Mouse (Mus musculus): Measurements from ENCODE around the gene Fxyd7.

Gene Fxyd7

DNA sequence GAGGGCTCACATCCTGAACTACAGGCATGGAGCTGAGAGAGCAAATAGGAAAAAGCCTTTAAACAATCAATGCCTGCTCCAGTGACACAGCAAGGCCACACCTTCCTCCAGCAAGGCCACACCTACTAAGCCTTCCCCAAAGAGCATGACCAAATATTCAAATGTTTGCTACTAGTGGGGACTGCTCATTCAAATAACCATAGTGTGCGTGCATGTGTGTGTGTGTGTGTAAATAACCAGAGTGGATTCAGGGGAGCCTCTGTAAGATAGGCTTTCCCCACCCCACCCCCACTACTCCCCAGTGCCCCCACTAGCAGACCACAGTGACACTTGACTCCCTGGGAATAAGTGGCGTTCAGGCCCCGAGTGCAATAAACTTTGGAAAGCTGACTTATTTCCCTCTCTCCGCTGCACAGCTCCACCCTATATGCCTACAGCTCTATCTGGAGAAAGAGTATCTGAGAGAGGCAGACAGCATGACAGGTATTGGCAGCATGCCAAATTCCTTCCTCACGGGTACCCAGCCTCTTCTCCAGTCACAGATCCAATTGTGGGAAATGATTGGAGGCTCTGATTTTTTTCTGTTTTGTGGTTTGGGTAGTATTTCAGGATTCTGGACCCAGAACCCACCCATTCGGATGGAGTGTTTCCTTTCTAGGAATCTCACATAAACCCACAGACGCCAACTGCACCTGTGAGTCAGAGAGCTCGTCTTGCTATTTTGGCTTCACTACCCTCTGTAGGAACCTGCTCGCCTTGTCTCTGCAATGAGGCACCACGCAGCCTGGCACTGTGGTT, 34.0 kb downstream of the Fxyd7 start:
- ATAC-seq (ENCODE audit: insufficient number of reproducible peaks, low FRiP score, low TSS enrichment): no peak

- no peak for ATAC-seq (ENCODE audit: insufficient number of reproducible peaks, low FRiP score, low TSS enrichment)
These were observed 38.3 kb downstream of the Fxyd7 start for GRCm38 (mm10) chr7:31012971-31013370.

- no peak for ATAC-seq (ENCODE audit: insufficient number of reproducible peaks, low FRiP score, low TSS enrichment)
These were observed 42.4 kb downstream of the Fxyd7 start for GRCm38 (mm10) chr7:31008889-31009288.

DNA sequence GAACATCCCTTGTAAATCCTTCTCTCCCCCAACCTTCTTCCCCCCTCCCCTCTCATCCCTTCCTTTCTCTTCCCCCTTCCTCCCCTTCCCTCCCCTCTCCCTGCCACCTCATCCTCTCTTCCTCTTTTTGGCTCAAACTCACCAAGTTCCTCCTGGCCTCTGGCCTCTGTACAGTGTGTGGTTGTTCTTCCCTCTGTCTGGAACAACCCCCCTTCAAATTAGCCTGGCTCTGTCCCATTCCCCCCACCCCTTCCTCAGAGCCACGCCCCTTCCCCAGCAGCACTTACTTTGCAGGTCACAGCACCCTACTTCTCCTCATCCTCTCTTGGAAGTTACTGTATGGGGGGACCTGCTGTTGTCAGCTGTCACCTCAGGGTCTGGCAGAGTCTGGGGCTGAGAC, 43.1 kb downstream of the Fxyd7 start:
- ATAC-seq (ENCODE audit: insufficient number of reproducible peaks, low FRiP score, low TSS enrichment): no peak

DNA sequence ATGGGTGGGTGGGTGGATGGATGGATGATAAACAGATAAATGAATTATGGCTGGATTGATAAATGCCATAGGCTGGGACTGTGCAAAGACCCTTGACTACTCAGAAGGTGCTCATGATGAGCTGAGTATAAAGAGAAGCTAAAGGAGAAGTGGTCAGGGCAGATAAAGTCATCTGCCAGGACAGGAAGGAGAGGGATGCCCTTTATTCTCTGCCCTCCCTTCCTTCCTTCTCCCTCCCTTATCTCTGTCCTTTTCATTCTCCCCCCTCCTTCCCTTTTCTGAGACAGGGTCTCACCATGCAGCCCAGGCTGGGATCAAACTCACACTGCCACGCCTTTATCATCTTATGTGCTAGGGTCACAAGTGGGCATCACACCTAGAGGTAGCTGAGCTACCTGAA, 43.5 kb downstream of the Fxyd7 start:
- ATAC-seq (ENCODE audit: insufficient number of reproducible peaks, low FRiP score, low TSS enrichment): no peak

GRCm38 (mm10) chr7:31002650-31003049, 48.6 kb downstream of the Fxyd7 start:
- no peak for ATAC-seq (ENCODE audit: insufficient number of reproducible peaks, low FRiP score, low TSS enrichment)

DNA sequence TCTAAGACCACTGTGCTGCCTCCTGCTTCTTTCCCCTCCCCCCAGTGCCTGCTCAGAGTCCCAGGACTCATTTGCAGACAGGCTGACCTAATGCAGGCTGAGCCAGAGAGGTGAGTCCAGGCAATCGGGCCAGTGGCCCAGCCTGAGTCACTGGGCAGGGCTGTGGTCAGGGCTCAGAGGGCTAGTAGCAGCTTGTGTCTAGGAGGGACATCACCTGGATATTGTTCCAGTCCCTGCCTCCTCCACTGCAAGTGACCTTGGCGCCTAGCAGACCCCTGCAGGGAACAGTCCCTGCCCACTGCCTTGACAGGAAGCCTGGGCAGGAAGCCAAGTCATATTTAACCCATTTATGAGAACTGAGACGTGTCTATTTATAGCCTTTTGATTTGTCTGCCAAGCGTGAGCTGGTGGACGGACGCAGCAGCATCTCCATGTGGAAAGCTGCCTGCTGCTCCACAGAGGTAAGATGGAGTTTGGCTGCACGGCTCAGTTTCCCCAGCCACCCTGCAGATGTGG, 50.7 kb downstream of the Fxyd7 start:
- no peak for ATAC-seq (ENCODE audit: insufficient number of reproducible peaks, low FRiP score, low TSS enrichment)

GRCm38 (mm10) chr7:30996491-30996890, 54.8 kb downstream of the Fxyd7 start:
- ATAC-seq (ENCODE audit: insufficient number of reproducible peaks, low FRiP score, low TSS enrichment): no peak

- ATAC-seq (ENCODE audit: insufficient number of reproducible peaks, low FRiP score, low TSS enrichment): no peak
These were observed 57.3 kb downstream of the Fxyd7 start for GRCm38 (mm10) chr7:30993986-30994385.
